ENCODE assay signal across 16 mouse cellular contexts in the genomic region with DNA sequence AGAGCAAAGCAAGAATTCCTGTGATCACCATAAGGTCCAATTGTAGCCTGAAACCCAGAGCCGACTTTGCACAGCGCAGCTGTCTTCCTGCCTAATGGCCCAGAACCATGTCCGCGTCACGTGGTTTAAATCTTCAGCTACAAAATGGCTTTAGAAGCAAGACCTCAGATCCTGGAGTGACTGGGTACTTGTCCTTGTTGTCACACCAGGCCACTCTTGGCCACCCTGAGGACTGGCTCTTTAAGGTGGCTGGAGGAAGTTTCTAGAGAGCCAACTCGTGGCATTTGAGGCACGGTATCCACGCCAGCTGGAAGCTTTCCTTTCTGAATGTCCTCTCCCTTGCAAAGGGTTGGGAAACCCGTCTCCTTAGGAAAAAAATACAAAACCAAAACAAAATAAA. TPM values are rescaled to one million over a fixed set of nuclear protein-coding genes. Genes with fewer than 3 reads are reported as not detected.
DNase-seq lines count a peak whose midpoint lies in the region; ATAC-seq and TF ChIP-seq lines count a peak whose summit lies in the region.
"Had no signal": no experiment of that assay in that cellular context is flagged by ENCODE, and none has a peak within 500 bp of the region (broad histone marks: within the 10 kb centered on the region; RNA-seq: fewer than 3 reads in every experiment).

No protein-coding gene starts in this region.

- no peak overlapping the region for H3K27ac ChIP-seq in heart, adult 2 months
- H3K27ac ChIP-seq: layer of hippocampus, adult 2 months; limb, embryonic 13.5 days had no signal

- H3K9ac ChIP-seq in heart, adult 2 months (ENCODE audit: low read depth, low read length): no peak overlapping the region
- H3K9ac ChIP-seq: limb, embryonic 13.5 days had no signal

- no peak for TF ChIP-seq EP300 in heart, adult 2 months (IDR thresholded peaks at IDR 0.05; ENCODE audit: insufficient read depth, low read depth, low read length)

- TF ChIP-seq CTCF in heart, adult 2 months (IDR thresholded peaks at IDR 0.05): no peak

- 56% methylated on average over 9 of the region's 9 CpGs for WGBS in heart, adult 2 months

- TF ChIP-seq POLR2A in heart, adult 2 months (IDR thresholded peaks at IDR 0.05; ENCODE audit: insufficient read depth, low read depth, low read length): no peak

- intact Hi-C loops in heart, adult 2 months (cut with DNase I): no loop called here
- intact Hi-C loops in heart, postnatal 36 days (cut with DNase I): no loop called here

- H3K79me2 ChIP-seq in heart, adult 2 months (replicated peaks; ENCODE audit: control insufficient read depth, insufficient read depth, low read length): no peaks in the 10 kb centered on the region

- H3K27me3 ChIP-seq in heart, adult 2 months (ENCODE audit: control insufficient read depth, insufficient read depth, low read length): no peaks in the 10 kb centered on the region
- H3K27me3 ChIP-seq: limb, embryonic 13.5 days had no signal

- DNase-seq in heart, adult 18-20 months: peak; percentile 12 to 14
- no peak for DNase-seq in heart, adult 2 months
- DNase-seq in adrenal gland, postnatal 25 days: peak; percentile 18
- peak; percentile 67 to 68 for DNase-seq in kidney, adult 8-10 months
- peak; percentile 73 for DNase-seq in lung, postnatal 10 days
- DNase-seq in heart, postnatal 36 days: no peak
- DNase-seq in B cell, adult 2 months: no peak
- DNase-seq: right cerebral cortex, adult 18-20 months had no signal

- ATAC-seq in activated CD4-positive, CD25-positive, alpha-beta regulatory T cell, adult 4 months: no peak
- ATAC-seq: midbrain, embryonic 16.5 days had no signal

- H3K4me1 ChIP-seq in heart, adult 2 months (ENCODE audit: control insufficient read depth, insufficient read depth, low read length): no peaks in the 10 kb centered on the region

- no peaks in the 10 kb centered on the region for H3K36me3 ChIP-seq in heart, adult 2 months (ENCODE audit: control insufficient read depth, insufficient read depth, low read length)
- H3K36me3 ChIP-seq: limb, embryonic 13.5 days had no signal

- H3K4me3 ChIP-seq in heart, adult 2 months: no peak overlapping the region
- H3K4me3 ChIP-seq: layer of hippocampus, adult 2 months; limb, embryonic 13.5 days had no signal

RNA-seq across cellular contexts. Expression of gene Il9, which starts 10.1 kb away (rescaled TPM):
- not detected for total RNA-seq in heart, adult 18-20 months (2021)
- not detected for total RNA-seq in heart, adult 2 months (2021)
- not detected in 2 replicates for polyA plus RNA-seq in heart, adult 2 months (2012; rRNA removed)
- not detected in 2 replicates for total RNA-seq in adrenal gland, postnatal 25 days (2021)
- total RNA-seq in heart, postnatal 36 days (2021): not detected
- not detected for polyA plus RNA-seq in activated CD4-positive, CD25-positive, alpha-beta regulatory T cell, adult 4 months (2017; shearing (Covaris generic))
- total RNA-seq: common myeloid progenitor, adult 5-6 weeks; ES-E14; layer of hippocampus, adult 2 months had no signal
- polyA plus RNA-seq: forebrain, embryonic 11.5 days; heart, postnatal 0 days; limb, embryonic 13.5 days; midbrain, embryonic 16.5 days had no signal

RNA-seq across cellular contexts. Expression of gene Slc25a48, which starts 33.8 kb away (rescaled TPM):
- under 1 TPM; 0.07 to 0.15 TPM for total RNA-seq in heart, adult 18-20 months (2021)
- under 1 TPM; 0.08 to 0.16 TPM for total RNA-seq in heart, adult 2 months (2021)
- polyA plus RNA-seq in heart, adult 2 months (2012; rRNA removed): 0.23 and 0.27 TPM in 2 replicates
- total RNA-seq in adrenal gland, postnatal 25 days (2021): 1.7 and 2.0 TPM in 2 replicates
- under 1 TPM in 1 of 2 experiments, not detected in 1; 0.17 TPM for total RNA-seq in heart, postnatal 36 days (2021)
- not detected for polyA plus RNA-seq in activated CD4-positive, CD25-positive, alpha-beta regulatory T cell, adult 4 months (2017; shearing (Covaris generic))
- total RNA-seq: common myeloid progenitor, adult 5-6 weeks; layer of hippocampus, adult 2 months had no signal
- polyA plus RNA-seq: forebrain, embryonic 11.5 days; heart, postnatal 0 days; midbrain, embryonic 16.5 days had no signal

RNA-seq across cellular contexts. Expression of gene Gm3045, which starts 45.6 kb away (rescaled TPM):
- not detected for total RNA-seq in heart, adult 18-20 months (2021)
- total RNA-seq in heart, adult 2 months (2021): not detected
- not detected in 2 replicates for polyA plus RNA-seq in heart, adult 2 months (2012; rRNA removed)
- total RNA-seq in adrenal gland, postnatal 25 days (2021): not detected in 2 replicates
- total RNA-seq in heart, postnatal 36 days (2021): not detected
- not detected for polyA plus RNA-seq in activated CD4-positive, CD25-positive, alpha-beta regulatory T cell, adult 4 months (2017; shearing (Covaris generic))
- total RNA-seq: common myeloid progenitor, adult 5-6 weeks; ES-E14; layer of hippocampus, adult 2 months had no signal
- polyA plus RNA-seq: forebrain, embryonic 11.5 days; heart, postnatal 0 days; midbrain, embryonic 16.5 days had no signal

RNA-seq across cellular contexts. Expression of gene Fbxl21, which starts 50.3 kb away (rescaled TPM):
- under 1 TPM; 0.74 to 0.87 TPM for total RNA-seq in heart, adult 18-20 months (2021)
- under 1 TPM; 0.68 to 0.97 TPM for total RNA-seq in heart, adult 2 months (2021)
- 0.29 and 0.31 TPM in 2 replicates for polyA plus RNA-seq in heart, adult 2 months (2012; rRNA removed)
- total RNA-seq in adrenal gland, postnatal 25 days (2021): 2.3 and 5.6 TPM in 2 replicates
- total RNA-seq in heart, postnatal 36 days (2021): under 1 TPM; 0.58 to 0.60 TPM
- polyA plus RNA-seq in activated CD4-positive, CD25-positive, alpha-beta regulatory T cell, adult 4 months (2017; shearing (Covaris generic)): 1 to 10 TPM in 1 of 2 experiments, under 1 TPM in 1; 0.87 to 1.6 TPM
- total RNA-seq: common myeloid progenitor, adult 5-6 weeks had no signal

Comparison
In these comparisons a context has a peak if more than half of its experiments do, and no peak if none do; other contexts are left out.
1. DNase-seq: peak in heart, adult 18-20 months (2 of 2), adrenal gland, postnatal 25 days (single experiment), kidney, adult 8-10 months (2 of 2) and lung, postnatal 10 days (single experiment); none in heart, adult 2 months (0 of 2), heart, postnatal 36 days (0 of 2) and B cell, adult 2 months (0 of 2).